Mouse (Mus musculus) forebrain, embryonic 16.5 days (tissue): Measurements from ENCODE around the gene Emx2. TPM values are rescaled to one million over a fixed set of nuclear protein-coding genes. Genes with fewer than 3 reads are reported as not detected.

Experiments used
- ATAC-seq: fragments of 200-750 bp; cut with Nextera tagmentation; 2 replicates; pipeline ENCODE4 v1.8.0; 2017; ENCODE audit warnings: mild to moderate bottlenecking, moderate library complexity
- H3K27ac ChIP-seq: fragments of 300-500 bp; sonication (generic); 2 replicates; pipeline ENCODE4 v1.5.1; 2014; ENCODE audit warnings: low read length, control low read depth
- H3K27me3 ChIP-seq: fragments of 300-500 bp; sonication (generic); replicated peaks from 2 replicates; pipeline ENCODE4 v1.6.1; 2014; ENCODE audit warnings: low read length; ENCODE audit not compliant: control insufficient read depth, insufficient read depth
- H3K36me3 ChIP-seq: fragments of 300-500 bp; sonication (generic); 2 replicates; pipeline ENCODE4 v1.6.1; 2014; ENCODE audit not compliant: control insufficient read depth, insufficient read depth
- H3K4me1 ChIP-seq: fragments of 300-500 bp; sonication (generic); replicated peaks from 2 replicates; pipeline ENCODE4 v1.6.1; 2014; ENCODE audit warnings: low read length; ENCODE audit not compliant: control insufficient read depth, insufficient read depth
- H3K4me2 ChIP-seq: fragments of 300-500 bp; sonication (generic); 2 replicates; pipeline ENCODE4 v1.6.1; 2014; ENCODE audit warnings: mild to moderate bottlenecking, low read length, control low read depth
- H3K4me3 ChIP-seq: fragments of 300-500 bp; sonication (generic); replicated peaks from 2 replicates; pipeline ENCODE4 v1.5.1; 2014; ENCODE audit warnings: mild to moderate bottlenecking, low read length, control low read depth
- H3K9ac ChIP-seq: fragments of 300-500 bp; sonication (generic); replicated peaks from 2 replicates; pipeline ENCODE4 v1.6.1; 2014; ENCODE audit warnings: low read depth, low read length, control low read depth
- H3K9me3 ChIP-seq: fragments of 300-500 bp; sonication (generic); 2 replicates; pipeline ENCODE4 v1.6.1; 2016; ENCODE audit warnings: low read length; ENCODE audit not compliant: control insufficient read depth
- WGBS: fragments of 180-500 bp; shearing (Covaris S2); extraction: QIAGEN DNeasy Blood & Tissue Kit; methylation state at CpG from one replicate; pipeline ENCODE4 v1.1.7; 2014; 5-methylcytosine and 5-hydroxymethylcytosine counted together
- polyA plus RNA-seq: library from polyadenylated mRNA; unstranded; fragments of >200 nt; fragmentation: Nextera tagmentation; extraction: Ambion mirVana; gene quantifications from 2 replicates; pipeline ENCODE4 v1.2.1, GENCODE M21; 2015

Gene Emx2
- polyA plus RNA-seq, 1 experiment from 2014 or later = 13.1 TPM

- H3K36me3 ChIP-seq = no peaks in the 10 kb centered on the region
- H3K27ac ChIP-seq = peak overlapping the region; percentile 75
- ATAC-seq = peak; percentile 28; the same call in 1 of the 2 replicates
- peak overlapping the region; percentile 26 for H3K4me3 ChIP-seq
- H3K4me1 ChIP-seq = peaks cover 65% of the 10 kb centered on the region
- peak overlapping the region; percentile 50 for H3K9ac ChIP-seq
- H3K4me2 ChIP-seq = peak overlapping the region; percentile 59
- WGBS = under 1% methylated on average over 23 of the region's 23 CpGs
- peaks cover 35% of the 10 kb centered on the region for H3K27me3 ChIP-seq
- no peaks in the 10 kb centered on the region for H3K9me3 ChIP-seq
Measured at GRCm38 (mm10) chr19:59467413-59468064, 9.4 kb downstream of the Emx2 start.

GRCm38 (mm10) chr19:59468065-59468810 is 10.1 kb downstream of the Emx2 start:
- H3K9ac ChIP-seq = peak overlapping the region; percentile 50; the same call in 1 of the 2 replicates
- H3K4me1 ChIP-seq = peaks cover 61% of the 10 kb centered on the region
- no peaks in the 10 kb centered on the region for H3K36me3 ChIP-seq
- H3K4me2 ChIP-seq = peak overlapping the region; percentile 64
- peak overlapping the region; percentile 75; the same call in 1 of the 2 replicates for H3K27ac ChIP-seq
- no peaks in the 10 kb centered on the region for H3K9me3 ChIP-seq
- peak overlapping the region; percentile 26 for H3K4me3 ChIP-seq
- ATAC-seq = no peak
- 5% methylated on average over 25 of the region's 27 CpGs for WGBS
- peaks cover 40% of the 10 kb centered on the region for H3K27me3 ChIP-seq

GRCm38 (mm10) chr19:59469035-59469949 is 11.1 kb downstream of the Emx2 start:
- no peaks in the 10 kb centered on the region for H3K36me3 ChIP-seq
- H3K4me2 ChIP-seq = peak overlapping the region; percentile 64
- H3K4me1 ChIP-seq = peaks cover 53% of the 10 kb centered on the region
- H3K9me3 ChIP-seq = no peaks in the 10 kb centered on the region
- peaks cover 37% of the 10 kb centered on the region for H3K27me3 ChIP-seq
- H3K27ac ChIP-seq = peak overlapping the region; percentile 44; the same call in 1 of the 2 replicates
- peak overlapping the region; percentile 37 for H3K4me3 ChIP-seq
- peak overlapping the region; percentile 52 for H3K9ac ChIP-seq
- 0 out of 2 replicates have a peak, but pooled peaks have one; percentile 11 for ATAC-seq
- 1% methylated on average over 35 of the region's 35 CpGs for WGBS

- ATAC-seq = peak; percentile 26
- Histone ChIP-seq H3K27me3 (peaks cover 39% of the 10 kb centered on the region), H3K4me1 (peaks cover 53% of the 10 kb centered on the region), H3K4me3 (no peak overlapping the region), H3K9me3 (no peaks in the 10 kb centered on the region), H3K36me3 (no peaks in the 10 kb centered on the region), H3K4me2 (0 out of 2 replicates have a peak overlapping the region, but pooled peaks have one; percentile 0), H3K9ac (no peak overlapping the region), H3K27ac (no peak overlapping the region)
- WGBS = 13% methylated on average over 11 of the region's 11 CpGs
Measured at GRCm38 (mm10) chr19:59470074-59470630, 12.0 kb downstream of the Emx2 start.

- H3K36me3 ChIP-seq = no peaks in the 10 kb centered on the region
- no peak overlapping the region; the same call in 1 of the 2 replicates for H3K9ac ChIP-seq
- no peak for ATAC-seq
- H3K4me2 ChIP-seq = peak overlapping the region; percentile 34; the same call in 1 of the 2 replicates
- H3K9me3 ChIP-seq = no peaks in the 10 kb centered on the region
- WGBS = under 1% methylated on average over 13 of the region's 13 CpGs
- no peak overlapping the region for H3K4me3 ChIP-seq
- peaks cover 50% of the 10 kb centered on the region for H3K4me1 ChIP-seq
- H3K27me3 ChIP-seq = peaks cover 36% of the 10 kb centered on the region
- H3K27ac ChIP-seq = no peak overlapping the region
Measured at GRCm38 (mm10) chr19:59470913-59471312, 12.7 kb downstream of the Emx2 start.

- Histone ChIP-seq H3K9me3 (no peaks in the 10 kb centered on the region), H3K27me3 (peaks cover 34% of the 10 kb centered on the region), H3K4me3 (no peak overlapping the region), H3K9ac (no peak overlapping the region), H3K27ac (no peak overlapping the region), H3K4me2 (no peak overlapping the region), H3K36me3 (no peaks in the 10 kb centered on the region), H3K4me1 (peaks cover 33% of the 10 kb centered on the region)
- 90% methylated on average over 2 of the region's 2 CpGs for WGBS
- no peak for ATAC-seq
Measured at GRCm38 (mm10) chr19:59472844-59473243, 14.7 kb downstream of the Emx2 start.

GRCm38 (mm10) chr19:59479912-59480311 is 21.7 kb downstream of the Emx2 start:
- Histone ChIP-seq H3K4me2 (no peak overlapping the region), H3K27me3 (0 out of 2 replicates have a peak, but pooled peaks cover 1% of the 10 kb centered on the region), H3K36me3 (no peaks in the 10 kb centered on the region), H3K9ac (no peak overlapping the region), H3K4me3 (no peak overlapping the region), H3K9me3 (no peaks in the 10 kb centered on the region), H3K27ac (no peak overlapping the region), H3K4me1 (no peaks in the 10 kb centered on the region)
- ATAC-seq = no peak
- 87% methylated on average over 3 of the region's 3 CpGs for WGBS

- 91% methylated on average over 3 of the region's 3 CpGs for WGBS
Measured at GRCm38 (mm10) chr19:59480563-59480962, 22.4 kb downstream of the Emx2 start.

More at GRCm38 (mm10) chr19:59480563-59480962, 22.4 kb downstream of the Emx2 start:
- H3K27me3 ChIP-seq = no peaks in the 10 kb centered on the region
- H3K4me1 ChIP-seq = no peaks in the 10 kb centered on the region
- no peak overlapping the region for H3K27ac ChIP-seq
- no peaks in the 10 kb centered on the region for H3K36me3 ChIP-seq
- H3K9me3 ChIP-seq = no peaks in the 10 kb centered on the region
- ATAC-seq = no peak
- no peak overlapping the region for H3K4me2 ChIP-seq
- H3K4me3 ChIP-seq = no peak overlapping the region
- no peak overlapping the region for H3K9ac ChIP-seq
